Mouse (Mus musculus): Measurements from ENCODE around the gene Pten. TPM values are rescaled to one million over a fixed set of nuclear protein-coding genes. Genes with fewer than 3 reads are reported as not detected.

Gene Pten
- polyA plus RNA-seq, 1 experiment from 2014 or later = 12.4 TPM

- no peak overlapping the region for H3K27ac ChIP-seq
- peak overlapping the region; percentile 50 for H3K4me2 ChIP-seq
- H3K9me3 ChIP-seq = no peaks in the 10 kb centered on the region
- peak overlapping the region; percentile 55 for H3K9ac ChIP-seq
- peak overlapping the region; percentile 25 for H3K4me3 ChIP-seq
- 2% methylated on average over 22 of the region's 22 CpGs for WGBS
- ATAC-seq (ENCODE audit: low FRiP score) = peak; percentile 71
- H3K27me3 ChIP-seq = peaks cover 4% of the 10 kb centered on the region; the same call in 1 of the 2 replicates
- peaks cover 14% of the 10 kb centered on the region for H3K4me1 ChIP-seq (replicated peaks)
- H3K36me3 ChIP-seq = no peaks in the 10 kb centered on the region
These were observed 30.6 kb upstream of the Pten start for GRCm38 (mm10) chr19:32726451-32727325.

DNA sequence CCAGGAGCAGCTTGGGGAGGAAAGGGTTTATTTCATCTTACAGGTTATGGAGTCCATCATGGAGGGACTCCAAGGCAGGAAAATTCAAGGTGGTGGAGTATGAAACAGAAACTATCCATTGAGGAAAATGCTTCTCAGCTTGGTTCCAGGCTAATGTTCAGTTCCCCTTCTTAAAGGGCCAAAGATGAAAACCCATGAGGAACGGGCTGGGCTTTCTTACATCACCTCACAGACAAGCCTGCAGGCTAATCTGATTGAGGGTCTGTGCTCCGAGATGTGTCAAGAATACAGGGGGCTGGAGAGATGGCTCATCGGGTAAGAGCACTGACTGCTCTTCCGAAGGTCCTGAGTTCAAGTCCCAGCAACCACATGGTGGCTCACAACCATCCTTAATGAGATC lies 27.5 kb upstream of the Pten start:
- Histone ChIP-seq H3K27me3 (peaks cover 4% of the 10 kb centered on the region; the same call in 1 of the 2 replicates), H3K4me3 (no peak overlapping the region), H3K4me1 (replicated peaks) (peaks cover 14% of the 10 kb centered on the region), H3K36me3 (no peaks in the 10 kb centered on the region), H3K9ac (no peak overlapping the region), H3K9me3 (no peaks in the 10 kb centered on the region), H3K27ac (no peak overlapping the region), H3K4me2 (no peak overlapping the region)
- no peak for ATAC-seq (ENCODE audit: low FRiP score)
- WGBS = 94% methylated on average over 4 of the region's 4 CpGs

DNA sequence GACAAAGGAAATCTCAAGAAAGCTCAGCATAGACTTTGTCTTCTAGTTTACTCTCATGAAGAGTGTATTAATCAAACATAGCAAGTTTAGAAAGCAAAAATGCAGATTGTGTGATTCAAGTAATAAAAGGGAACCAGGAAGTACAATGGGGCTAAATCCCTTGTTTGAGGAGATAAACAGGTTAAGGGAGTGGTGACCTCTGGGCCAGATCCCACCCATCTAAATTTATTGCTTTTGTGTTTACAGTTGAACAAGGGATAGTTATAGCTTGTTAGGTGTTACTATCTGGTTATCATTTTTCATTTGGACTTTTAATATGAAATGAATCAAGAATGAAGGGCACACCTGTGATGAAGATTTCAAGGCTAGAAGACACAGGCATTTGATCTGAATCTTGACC lies 24.4 kb upstream of the Pten start:
- no peak overlapping the region for H3K4me3 ChIP-seq
- no peak overlapping the region for H3K9ac ChIP-seq
- H3K4me2 ChIP-seq = no peak overlapping the region
- H3K9me3 ChIP-seq = no peaks in the 10 kb centered on the region
- H3K27ac ChIP-seq = no peak overlapping the region
- H3K36me3 ChIP-seq = no peaks in the 10 kb centered on the region
- no peaks in the 10 kb centered on the region for H3K4me1 ChIP-seq (replicated peaks)
- no peak for ATAC-seq (ENCODE audit: low FRiP score)
- peaks cover 4% of the 10 kb centered on the region; the same call in 1 of the 2 replicates for H3K27me3 ChIP-seq

DNA sequence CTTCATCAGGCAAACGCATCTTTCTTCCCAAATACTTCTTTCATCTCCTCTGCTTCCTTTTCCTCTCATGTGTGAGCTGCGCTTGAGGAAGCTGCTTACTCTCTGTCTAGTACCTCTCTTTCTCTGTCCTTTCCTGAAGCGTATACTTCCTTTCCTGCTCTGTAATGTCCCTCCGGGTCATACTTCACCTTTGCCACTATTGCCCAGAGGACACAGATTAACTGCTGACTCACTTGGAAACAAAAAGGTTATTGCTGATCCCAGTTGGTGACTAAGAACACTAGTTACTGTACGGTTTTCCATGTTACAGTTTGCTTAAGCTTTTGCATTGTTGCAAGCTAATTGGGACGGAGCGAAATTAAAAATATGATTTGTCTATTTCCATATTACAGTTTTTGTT lies 19.5 kb upstream of the Pten start:
- H3K4me3 ChIP-seq = no peak overlapping the region
- no peaks in the 10 kb centered on the region for H3K4me1 ChIP-seq (replicated peaks)
- no peak overlapping the region for H3K4me2 ChIP-seq
- H3K27ac ChIP-seq = no peak overlapping the region
- H3K27me3 ChIP-seq = no peaks in the 10 kb centered on the region
- no peaks in the 10 kb centered on the region for H3K36me3 ChIP-seq
- no peaks in the 10 kb centered on the region for H3K9me3 ChIP-seq
- H3K9ac ChIP-seq = no peak overlapping the region
- 92% methylated on average over 7 of the region's 7 CpGs for whole genome bisulfite sequencing
- ATAC-seq (ENCODE audit: low FRiP score) = no peak

GRCm38 (mm10) chr19:32739686-32740085 lies 17.6 kb upstream of the Pten start, which contains the start of gene Atad1:
Gene Atad1, minus strand, starts transcription at chr19:32739786.
- Histone ChIP-seq H3K4me1 (replicated peaks) (no peaks in the 10 kb centered on the region), H3K9ac (no peak within 1 kb of the TSS), H3K27ac (no peak within 1 kb of the TSS), H3K4me2 (no peak within 1 kb of the TSS), H3K4me3 (no peak within 1 kb of the TSS), H3K36me3 (no peaks in the 10 kb centered on the region), H3K9me3 (no peaks in the 10 kb centered on the region), H3K27me3 (no peaks in the 10 kb centered on the region)
- no peak for ATAC-seq (ENCODE audit: low FRiP score)
- 95% methylated on average over 4 of the region's 4 CpGs for WGBS

GRCm38 (mm10) chr19:32740641-32741345 lies 16.5 kb upstream of the Pten start:
- no peak for ATAC-seq (ENCODE audit: low FRiP score)
- Histone ChIP-seq H3K4me3 (no peak overlapping the region), H3K4me2 (no peak overlapping the region), H3K9ac (no peak overlapping the region), H3K4me1 (replicated peaks) (no peaks in the 10 kb centered on the region), H3K36me3 (no peaks in the 10 kb centered on the region), H3K27me3 (no peaks in the 10 kb centered on the region), H3K9me3 (no peaks in the 10 kb centered on the region), H3K27ac (no peak overlapping the region)
- WGBS = 91% methylated on average over 4 of the region's 4 CpGs

- H3K9me3 ChIP-seq = no peaks in the 10 kb centered on the region
- peaks cover 4% of the 10 kb centered on the region; the same call in 1 of the 2 replicates for H3K27me3 ChIP-seq
- no peak for ATAC-seq (ENCODE audit: low FRiP score)
- H3K9ac ChIP-seq = no peak overlapping the region
- no peaks in the 10 kb centered on the region for H3K36me3 ChIP-seq
- H3K4me3 ChIP-seq = no peak overlapping the region
- peaks cover 2% of the 10 kb centered on the region for H3K4me1 ChIP-seq (replicated peaks)
- 8% methylated on average over 6 of the region's 6 CpGs for WGBS
- H3K27ac ChIP-seq = no peak overlapping the region
- no peak overlapping the region for H3K4me2 ChIP-seq
These were observed 7.9 kb upstream of the Pten start for GRCm38 (mm10) chr19:32749425-32749824.

DNA sequence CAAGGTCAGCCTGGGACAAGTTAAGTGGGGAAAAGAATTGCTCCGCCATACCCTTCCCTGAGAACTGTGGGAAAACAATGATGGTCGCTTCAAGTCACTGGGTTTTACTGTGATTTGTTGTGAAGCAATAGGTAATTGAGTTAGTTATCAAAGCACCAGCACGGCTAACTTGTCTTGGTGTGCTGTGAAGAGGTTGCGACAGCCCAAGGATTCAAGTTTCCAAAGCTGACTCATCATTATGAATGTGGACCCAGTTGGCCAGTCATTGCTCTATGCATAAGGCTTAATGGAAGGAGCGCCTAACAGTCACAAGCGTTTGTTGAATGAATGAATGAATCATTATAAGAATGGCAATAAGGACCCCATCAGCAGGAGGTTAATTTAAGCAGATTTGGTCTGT lies 4.9 kb upstream of the Pten start:
- Histone ChIP-seq H3K36me3 (no peaks in the 10 kb centered on the region), H3K4me2 (no peak overlapping the region), H3K4me1 (replicated peaks) (peaks cover 16% of the 10 kb centered on the region), H3K27ac (no peak overlapping the region), H3K9ac (no peak overlapping the region), H3K27me3 (peaks cover 4% of the 10 kb centered on the region; the same call in 1 of the 2 replicates), H3K9me3 (no peaks in the 10 kb centered on the region), H3K4me3 (no peak overlapping the region)
- 95% methylated on average over 6 of the region's 6 CpGs for WGBS
- no peak for ATAC-seq (ENCODE audit: low FRiP score)

DNA sequence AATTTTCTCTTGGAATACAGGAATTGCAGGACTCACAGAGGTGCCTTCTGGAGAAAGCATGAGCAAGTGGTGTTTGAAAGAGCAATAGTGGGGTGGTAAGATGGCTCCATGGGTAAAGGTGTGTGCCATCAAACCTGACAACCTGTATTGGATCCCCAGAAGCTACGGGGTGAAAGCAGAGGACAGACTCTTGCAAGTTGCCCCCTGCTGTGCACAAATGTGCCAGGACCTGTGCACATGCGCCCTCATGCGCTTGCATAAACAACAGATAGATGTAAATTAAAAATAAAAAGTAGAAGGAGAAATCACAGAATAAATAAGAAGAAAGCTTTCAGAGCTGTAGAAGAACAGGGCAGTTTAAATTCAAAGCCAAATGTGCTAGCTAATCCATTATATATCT lies 3.9 kb upstream of the Pten start:
- peaks cover 16% of the 10 kb centered on the region for H3K4me1 ChIP-seq (replicated peaks)
- no peak overlapping the region for H3K9ac ChIP-seq
- no peak overlapping the region for H3K4me2 ChIP-seq
- 82% methylated on average over 3 of the region's 3 CpGs for WGBS
- ATAC-seq (ENCODE audit: low FRiP score) = no peak
- no peak overlapping the region for H3K4me3 ChIP-seq
- H3K9me3 ChIP-seq = no peaks in the 10 kb centered on the region
- H3K36me3 ChIP-seq = no peaks in the 10 kb centered on the region
- H3K27ac ChIP-seq = no peak overlapping the region
- H3K27me3 ChIP-seq = peaks cover 4% of the 10 kb centered on the region; the same call in 1 of the 2 replicates

GRCm38 (mm10) chr19:32754188-32755000 lies 2.9 kb upstream of the Pten start:
- Histone ChIP-seq H3K4me1 (replicated peaks) (peaks cover 17% of the 10 kb centered on the region), H3K27me3 (peaks cover 4% of the 10 kb centered on the region; the same call in 1 of the 2 replicates), H3K4me2 (peak overlapping the region; percentile 95), H3K36me3 (no peaks in the 10 kb centered on the region), H3K27ac (peak overlapping the region; percentile 35; the same call in 1 of the 2 replicates), H3K9me3 (no peaks in the 10 kb centered on the region), H3K9ac (peak overlapping the region; percentile 90), H3K4me3 (peak overlapping the region; percentile 95)
- WGBS = 9% methylated on average over 15 of the region's 15 CpGs
- ATAC-seq (ENCODE audit: low FRiP score) = no peak

DNA sequence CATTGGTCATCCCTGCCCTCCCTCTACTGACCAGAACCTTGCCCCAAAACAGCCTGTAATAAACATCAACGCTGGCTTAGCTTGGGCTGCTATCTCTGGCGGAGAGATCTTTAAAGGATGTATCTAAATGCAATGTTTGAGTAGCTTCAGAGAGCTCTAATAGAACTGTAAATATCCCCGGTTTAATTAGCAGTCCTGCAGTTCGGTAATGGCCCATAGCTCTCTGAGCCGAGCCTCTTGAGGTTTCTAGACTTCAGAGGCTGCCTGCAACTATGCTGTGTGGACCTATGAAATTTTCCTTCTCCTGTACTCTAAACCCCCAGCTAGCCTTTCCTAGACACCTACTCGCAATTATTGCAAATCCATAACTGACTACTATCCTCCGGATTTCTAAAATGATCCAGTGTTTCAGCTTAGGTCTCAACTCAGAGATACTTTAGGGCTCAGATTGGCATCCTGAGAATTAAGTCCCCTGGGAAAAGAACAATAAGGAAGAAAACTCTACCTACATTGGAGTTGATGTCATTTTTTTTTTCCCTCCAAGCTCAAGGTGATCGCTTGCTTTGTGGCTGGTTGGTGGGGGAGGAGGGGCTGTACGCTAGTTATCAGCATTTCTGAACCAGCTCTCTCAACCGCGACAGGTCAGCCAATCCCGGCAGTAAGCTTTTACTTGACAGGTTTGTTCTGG lies 2.0 kb upstream of the Pten start:
- Histone ChIP-seq H3K4me2 (peak overlapping the region; percentile 95), H3K9ac (peak overlapping the region; percentile 90), H3K4me3 (peak overlapping the region; percentile 95), H3K9me3 (no peaks in the 10 kb centered on the region), H3K27ac (peak overlapping the region; percentile 99), H3K27me3 (peaks cover 4% of the 10 kb centered on the region; the same call in 1 of the 2 replicates), H3K4me1 (replicated peaks) (peaks cover 24% of the 10 kb centered on the region), H3K36me3 (no peaks in the 10 kb centered on the region)
- ATAC-seq (ENCODE audit: low FRiP score) = no peak
- 4% methylated on average over 12 of the region's 12 CpGs for WGBS
